Mouse (Mus musculus): ENCODE measurements around the gene Chd8. TPM values are rescaled to one million over a fixed set of nuclear protein-coding genes. Genes with fewer than 3 reads are reported as not detected.

Gene Chd8
- total and polyA plus RNA-seq, 3 experiments: 17.3 to 96.8 (median 49.2) TPM

DNA sequence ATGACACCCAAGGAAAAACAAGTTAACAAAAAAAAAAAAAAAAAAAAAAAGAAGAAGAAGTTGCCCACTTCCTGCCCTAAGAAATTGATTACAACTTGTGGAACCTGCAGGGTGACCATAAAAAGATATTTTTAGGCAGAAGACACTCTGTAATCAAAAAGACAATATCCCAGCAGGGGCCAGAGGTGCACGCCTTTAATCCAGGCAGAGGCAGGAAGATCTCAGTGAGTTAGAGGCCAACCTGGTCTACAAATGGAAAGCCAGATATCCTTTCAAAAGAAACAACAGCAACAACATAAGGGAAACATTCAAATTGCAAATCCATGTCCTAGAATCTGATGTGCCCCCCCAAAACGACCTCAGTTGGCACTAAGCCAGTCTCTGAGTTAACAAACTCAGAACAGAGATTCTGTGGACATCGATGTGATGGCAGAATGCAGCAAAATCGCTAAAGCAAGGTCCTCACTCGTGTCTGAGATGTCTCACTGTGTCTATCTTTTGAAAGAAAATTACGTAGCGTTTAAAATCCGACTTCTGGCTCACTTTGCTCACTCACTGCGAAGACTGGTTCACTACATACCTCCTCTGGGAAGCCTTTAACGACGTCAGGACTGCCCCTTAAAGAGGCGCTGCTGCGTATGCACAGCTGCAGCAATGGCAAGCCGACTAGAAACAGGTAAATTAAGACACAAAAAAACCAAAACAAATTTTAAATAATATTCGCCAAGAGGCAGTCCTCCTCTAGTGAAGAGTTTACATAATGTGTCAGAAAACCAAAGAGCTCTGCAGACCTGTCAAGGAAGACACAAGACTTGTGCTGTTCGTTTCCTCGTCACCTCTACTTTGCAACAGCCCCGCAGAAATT lies 1.0 kb downstream of the Chd8 start:
- H3K4me2 ChIP-seq (ENCODE audit: insufficient read depth, low read depth, poor library complexity, severe bottlenecking): peak overlapping the region; percentile 59
- peak overlapping the region; percentile 71 to 88 (median 77) for H3K4me3 ChIP-seq (replicated peaks in 1 of 3; ENCODE audit: low read depth in 2 of 3, low read length in 2 of 3, poor library complexity in 1 of 3)
- peaks cover 0 to 25% of the 10 kb centered on the region in 2 experiments; a peak in 2 of 4 replicates for H3K4me1 ChIP-seq (ENCODE audit: control insufficient read depth in 1 of 2, insufficient read depth in 2 of 2)
- TF ChIP-seq UBTF (IDR thresholded peaks at IDR 0.05; ENCODE audit: low read depth, low read length) (0 out of 2 replicates have a peak, but pooled peaks have one; percentile 17), TBP (conservative IDR thresholded peaks at IDR 0.05; ENCODE audit: low read depth, low read length) (no peak), SIN3A (IDR thresholded peaks at IDR 0.05; ENCODE audit: low read length) (peak; percentile 72), ZNF384 (IDR thresholded peaks at IDR 0.05; ENCODE audit: low read depth, low read length) (peak; percentile 47; the same call in 1 of the 2 replicates), ZKSCAN1 (IDR thresholded peaks at IDR 0.05; ENCODE audit: borderline replicate concordance, low read depth, low read length) (no peak), JUN (IDR thresholded peaks at IDR 0.05; ENCODE audit: insufficient read depth, low read depth, low read length) (no peak), IRF4 (IDR thresholded peaks at IDR 0.05; ENCODE audit: low read depth, low read length) (no peak), SMC3 (IDR thresholded peaks at IDR 0.05; ENCODE audit: low read depth, low read length) (no peak), GABPA (IDR thresholded peaks at IDR 0.05; ENCODE audit: insufficient replicate concordance, low read depth, low read length) (no peak), CHD1 (IDR thresholded peaks at IDR 0.05; ENCODE audit: low read depth, low read length) (no peak; the same call in 1 of the 2 replicates), MAZ (IDR thresholded peaks at IDR 0.05; ENCODE audit: low read depth, low read length) (no peak)
- H3K9me3 ChIP-seq (replicated peaks; ENCODE audit: low read length): no peaks in the 10 kb centered on the region
- H3K27ac ChIP-seq (ENCODE audit: insufficient read depth, low read depth): no peak overlapping the region
- peak; percentile 41 for DNase-seq (ENCODE audit: extremely low read depth)
- H3K79me2 ChIP-seq (replicated peaks; ENCODE audit: control insufficient read depth, extremely low read depth, insufficient read depth, poor library complexity, severe bottlenecking): peaks cover 43% of the 10 kb centered on the region
- in situ Hi-C loops (cut with MboI; ENCODE audit: low pct_ligation_motif_present, low pct_unique_long_range_greater_than_20kb, low sequenced_read_pairs): no loop called here
- peak overlapping the region; percentile 45 for H3K9ac ChIP-seq (ENCODE audit: insufficient read depth, low read depth)
- dilution Hi-C loops (cut with MboI; ENCODE audit: extremely low pct_ligation_motif_present, extremely low pct_unique_long_range_greater_than_20kb, low sequenced_read_pairs): no loop called here
- peaks cover 0 to 9% of the 10 kb centered on the region in 2 experiments for H3K36me3 ChIP-seq (replicated peaks in 1 of 2; ENCODE audit: control insufficient read depth in 1 of 2, insufficient read depth in 1 of 2, low read length in 1 of 2)
- no peaks in the 10 kb centered on the region for H3K27me3 ChIP-seq (replicated peaks)

DNA sequence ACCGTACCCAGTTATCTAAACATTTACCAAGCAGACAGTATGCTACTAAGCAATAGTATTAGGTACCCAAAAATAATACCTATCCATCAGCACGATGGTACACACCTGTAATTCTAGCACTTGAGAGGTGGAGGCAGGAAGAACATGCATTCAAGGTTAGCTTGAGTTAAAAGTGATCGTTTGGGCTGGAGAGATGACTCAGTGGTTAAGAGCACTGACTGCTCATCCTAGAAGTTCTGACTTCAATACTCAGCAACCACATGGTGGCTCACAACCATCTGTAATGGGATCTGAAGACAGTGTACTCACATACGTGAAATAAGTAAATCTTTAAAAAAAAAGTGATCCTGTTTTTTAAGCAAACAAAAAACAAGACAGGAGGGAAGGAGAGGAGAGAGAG lies 11.5 kb downstream of the Chd8 start:
- TF ChIP-seq CTCF (conservative IDR thresholded peaks at IDR 0.05 in 1 of 2, IDR thresholded peaks at IDR 0.05 in 1 of 2; ENCODE audit: low read depth in 2 of 2, low read length in 2 of 2) (0 out of 4 replicates have a peak, but pooled peaks of 1 of the 2 experiments have one; percentile 5), JUND (conservative IDR thresholded peaks at IDR 0.05; ENCODE audit: low read depth, low read length) (no peak)
- peaks cover 73% of the 10 kb centered on the region for H3K79me2 ChIP-seq (replicated peaks; ENCODE audit: control insufficient read depth, extremely low read depth, insufficient read depth, poor library complexity, severe bottlenecking)
- H3K9ac ChIP-seq (ENCODE audit: insufficient read depth, low read depth): no peak overlapping the region
- no peak for DNase-seq (ENCODE audit: extremely low read depth)
- H3K27me3 ChIP-seq (replicated peaks): no peaks in the 10 kb centered on the region
- peaks cover 5 to 50% of the 10 kb centered on the region in 2 experiments; a peak in 3 of 4 replicates for H3K4me1 ChIP-seq (ENCODE audit: control insufficient read depth in 1 of 2, insufficient read depth in 2 of 2)
- H3K36me3 ChIP-seq (replicated peaks in 1 of 2; ENCODE audit: control insufficient read depth in 1 of 2, insufficient read depth in 1 of 2, low read length in 1 of 2): peaks cover 0 to 6% of the 10 kb centered on the region in 2 experiments
- H3K4me3 ChIP-seq (replicated peaks in 1 of 3; ENCODE audit: low read depth in 2 of 3, low read length in 2 of 3, poor library complexity in 1 of 3): no peak overlapping the region
- no peak overlapping the region for H3K27ac ChIP-seq (ENCODE audit: insufficient read depth, low read depth)
- H3K9me3 ChIP-seq (replicated peaks; ENCODE audit: low read length): no peaks in the 10 kb centered on the region
- dilution Hi-C loops (cut with MboI; ENCODE audit: extremely low pct_ligation_motif_present, extremely low pct_unique_long_range_greater_than_20kb, low sequenced_read_pairs): no loop called here
- peak overlapping the region; percentile 44; the same call in 1 of the 2 replicates for H3K4me2 ChIP-seq (ENCODE audit: insufficient read depth, low read depth, poor library complexity, severe bottlenecking)
- in situ Hi-C loops (cut with MboI; ENCODE audit: low pct_ligation_motif_present, low pct_unique_long_range_greater_than_20kb, low sequenced_read_pairs): no loop called here

All from CH12.LX (cell line).